Mouse (Mus musculus): ENCODE data around the gene Pcdh7.
"Not testable (repeated sequence)": the region's sequence is repeated elsewhere in the genome, so short reads cannot be mapped to it uniquely, and the experiment has no call there.

Gene Pcdh7

GRCm38 (mm10) chr5:58172218-58172617 lies 454.5 kb downstream of the Pcdh7 start:
- DNase-seq = no peak

GRCm38 (mm10) chr5:58174335-58174734 lies 456.6 kb downstream of the Pcdh7 start:
- DNase-seq = not testable (repeated sequence)

GRCm38 (mm10) chr5:58175532-58175931 lies 457.8 kb downstream of the Pcdh7 start:
- no peak for DNase-seq
